Mouse (Mus musculus) heart, embryonic 14.5 days (tissue): Measurements from ENCODE around the gene Scarb1. TPM values are rescaled to one million over a fixed set of nuclear protein-coding genes. Genes with fewer than 3 reads are reported as not detected.
A peak's percentile ranks its signal among the peaks of the same experiment; 100 is the strongest.

Experiments used
- ATAC-seq: fragments of 200-750 bp; cut with Nextera tagmentation; 2 replicates; pipeline ENCODE4 v1.8.0; 2017; ENCODE audit warnings: low read depth, moderate TSS enrichment; ENCODE audit not compliant: insufficient number of reproducible peaks, insufficient read depth, low FRiP score
- H3K27ac ChIP-seq, 2 experiments: fragments of 200-500 bp in 1 of 2; fragments of 300-500 bp in 1 of 2; sonication (generic) in 1 of 2; replicated peaks in 1 of 2; 2 replicates each; pipeline ENCODE4 v1.5.1; 2012 to 2014; ENCODE audit warnings: low read depth in 2 of 2, low read length in 2 of 2, control low read depth in 1 of 2, mild to moderate bottlenecking in 1 of 2, mixed read lengths in 1 of 2; ENCODE audit not compliant: control insufficient read depth in 1 of 2, insufficient read depth in 1 of 2
- H3K27me3 ChIP-seq: fragments of 300-500 bp; sonication (generic); 2 replicates; pipeline ENCODE4 v1.6.1; 2014; ENCODE audit warnings: mild to moderate bottlenecking, low read length, control low read depth; ENCODE audit not compliant: control insufficient read depth, insufficient read depth
- H3K36me3 ChIP-seq: fragments of 300-500 bp; sonication (generic); 2 replicates; pipeline ENCODE4 v1.6.1; 2014; ENCODE audit warnings: mild to moderate bottlenecking, control low read depth, low read length, mixed read lengths; ENCODE audit not compliant: control insufficient read depth, insufficient read depth
- H3K4me1 ChIP-seq, 2 experiments: fragments of 200-500 bp in 1 of 2; fragments of 300-500 bp in 1 of 2; sonication (generic) in 1 of 2; 2 replicates each; pipeline ENCODE4 v1.6.1; 2012 to 2014; ENCODE audit warnings: low read length in 2 of 2, control low read depth in 1 of 2, mixed read lengths in 1 of 2; ENCODE audit not compliant: control insufficient read depth in 2 of 2, insufficient read depth in 2 of 2
- H3K4me2 ChIP-seq: fragments of 300-500 bp; sonication (generic); 2 replicates; pipeline ENCODE4 v1.6.1; 2014; ENCODE audit warnings: mild to moderate bottlenecking, low read length
- H3K4me3 ChIP-seq, 2 experiments: fragments of 200-500 bp in 1 of 2; fragments of 300-500 bp in 1 of 2; sonication (generic) in 1 of 2; 2 replicates each; pipeline ENCODE4 v1.5.1; 2012 to 2014; ENCODE audit warnings: low read length in 2 of 2, mild to moderate bottlenecking in 2 of 2, control low read depth in 1 of 2, low read depth in 1 of 2, moderate library complexity in 1 of 2; ENCODE audit not compliant: control insufficient read depth in 1 of 2, insufficient read depth in 1 of 2
- H3K9ac ChIP-seq: fragments of 300-500 bp; sonication (generic); 2 replicates; pipeline ENCODE4 v1.6.1; 2014; ENCODE audit warnings: mild to moderate bottlenecking, low read length
- H3K9me3 ChIP-seq: fragments of 300-500 bp; sonication (generic); 2 replicates; pipeline ENCODE4 v1.6.1; 2016; ENCODE audit warnings: low read length, control low read depth; ENCODE audit not compliant: control insufficient read depth
- WGBS: fragments of 180-500 bp; shearing (Covaris S2); extraction: QIAGEN DNeasy Blood & Tissue Kit; methylation state at CpG from one replicate; pipeline ENCODE4 v1.1.7; 2014; 5-methylcytosine and 5-hydroxymethylcytosine counted together
- polyA plus RNA-seq: library from polyadenylated mRNA; unstranded; fragments of >200 nt; fragmentation: Nextera tagmentation; extraction: Ambion mirVana; gene quantifications from 2 replicates; pipeline ENCODE4 v1.2.1, GENCODE M21; 2014

The Scarb1 gene
- polyA plus RNA-seq, 1 experiment from 2014 or later, result 61.6 TPM

DNA sequence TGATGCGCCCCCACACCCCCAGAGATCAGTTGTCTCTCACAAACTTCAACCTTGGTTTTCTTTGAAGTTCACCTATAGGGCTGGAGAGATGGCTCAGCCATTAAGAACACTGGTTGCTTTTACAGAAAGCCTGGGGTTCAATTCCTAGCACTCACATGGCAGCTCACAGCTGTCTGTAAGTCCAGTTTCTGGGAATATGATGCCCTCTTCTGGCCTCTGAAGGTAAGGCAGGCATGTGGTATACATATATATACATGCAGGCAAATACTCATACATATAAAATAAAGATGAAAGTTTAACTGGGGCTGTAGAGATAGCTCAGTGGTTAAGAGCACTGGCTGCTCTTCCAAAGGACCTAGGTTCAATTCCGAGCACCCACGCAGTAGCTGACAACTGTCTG lies 105.5 kb downstream of the Scarb1 start:
- Histone ChIP-seq H3K4me3 (no peak overlapping the region), H3K4me1 (peaks cover 8 to 12% of the 10 kb centered on the region in 2 experiments), H3K9me3 (0 out of 2 replicates have a peak, but pooled peaks cover 3% of the 10 kb centered on the region), H3K27me3 (no peaks in the 10 kb centered on the region), H3K36me3 (no peaks in the 10 kb centered on the region), H3K27ac (no peak overlapping the region), H3K4me2 (no peak overlapping the region), H3K9ac (no peak overlapping the region)
- no peak for ATAC-seq
- 89% methylated on average over 3 of the region's 3 CpGs for WGBS

DNA sequence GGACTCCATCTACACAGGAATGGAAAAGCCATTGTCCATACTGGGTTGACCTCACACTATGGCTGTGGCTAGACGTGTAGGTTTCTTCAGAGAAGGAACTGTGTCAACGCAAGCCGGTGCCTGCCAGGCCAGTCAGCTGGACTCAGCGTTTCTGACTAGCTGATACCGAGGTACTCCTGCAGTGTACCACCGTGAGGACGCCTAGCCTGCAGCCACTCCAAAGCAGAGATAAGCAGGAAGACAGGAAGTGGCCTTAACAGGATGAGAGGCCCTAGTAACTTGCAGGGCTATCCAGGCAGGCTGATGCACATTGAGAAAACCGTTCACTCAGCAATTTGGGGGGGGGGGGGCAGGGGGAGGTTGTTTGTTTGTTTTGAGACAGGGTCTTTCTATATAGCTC lies 106.5 kb downstream of the Scarb1 start:
- under 1% methylated on average over 8 of the region's 8 CpGs for WGBS
- H3K9ac ChIP-seq, result no peak overlapping the region
- H3K36me3 ChIP-seq, result no peaks in the 10 kb centered on the region
- ATAC-seq, result peak; percentile 62; the same call in 1 of the 2 replicates
- no peak overlapping the region for H3K4me3 ChIP-seq
- H3K27me3 ChIP-seq, result no peaks in the 10 kb centered on the region
- H3K27ac ChIP-seq, result 0 out of 4 replicates have a peak overlapping the region, but pooled peaks of 1 of the 2 experiments have one; percentile 26
- H3K4me1 ChIP-seq, result peaks cover 8 to 12% of the 10 kb centered on the region in 2 experiments
- H3K4me2 ChIP-seq, result no peak overlapping the region
- H3K9me3 ChIP-seq, result 0 out of 2 replicates have a peak, but pooled peaks cover 3% of the 10 kb centered on the region

DNA sequence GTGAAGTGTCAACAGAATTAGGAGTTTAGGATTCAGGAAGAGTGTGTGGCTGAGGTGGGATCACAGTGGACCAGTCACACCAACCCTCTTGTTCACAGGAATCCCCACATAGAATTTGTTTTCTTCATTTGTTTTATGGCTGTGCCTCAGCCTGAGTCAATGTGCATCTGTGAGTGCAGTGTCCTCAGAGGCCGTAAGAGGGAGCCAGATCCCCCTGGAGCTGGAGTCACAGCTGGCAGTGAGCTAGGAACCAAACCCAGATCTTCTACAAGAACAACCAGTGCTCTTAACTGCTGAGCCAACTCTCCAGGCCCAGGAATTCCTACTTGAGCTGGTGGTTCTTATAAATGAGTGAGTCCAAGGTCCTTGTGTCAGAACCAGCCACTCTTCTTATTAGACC lies 107.4 kb downstream of the Scarb1 start:
- WGBS, result 95% methylated on average over 1 of the region's 1 CpGs
- Histone ChIP-seq H3K9ac (no peak overlapping the region), H3K9me3 (0 out of 2 replicates have a peak, but pooled peaks cover 3% of the 10 kb centered on the region), H3K27ac (no peak overlapping the region), H3K4me1 (peaks cover 8 to 12% of the 10 kb centered on the region in 2 experiments), H3K4me3 (no peak overlapping the region), H3K4me2 (no peak overlapping the region), H3K27me3 (no peaks in the 10 kb centered on the region), H3K36me3 (no peaks in the 10 kb centered on the region)
- no peak for ATAC-seq

DNA sequence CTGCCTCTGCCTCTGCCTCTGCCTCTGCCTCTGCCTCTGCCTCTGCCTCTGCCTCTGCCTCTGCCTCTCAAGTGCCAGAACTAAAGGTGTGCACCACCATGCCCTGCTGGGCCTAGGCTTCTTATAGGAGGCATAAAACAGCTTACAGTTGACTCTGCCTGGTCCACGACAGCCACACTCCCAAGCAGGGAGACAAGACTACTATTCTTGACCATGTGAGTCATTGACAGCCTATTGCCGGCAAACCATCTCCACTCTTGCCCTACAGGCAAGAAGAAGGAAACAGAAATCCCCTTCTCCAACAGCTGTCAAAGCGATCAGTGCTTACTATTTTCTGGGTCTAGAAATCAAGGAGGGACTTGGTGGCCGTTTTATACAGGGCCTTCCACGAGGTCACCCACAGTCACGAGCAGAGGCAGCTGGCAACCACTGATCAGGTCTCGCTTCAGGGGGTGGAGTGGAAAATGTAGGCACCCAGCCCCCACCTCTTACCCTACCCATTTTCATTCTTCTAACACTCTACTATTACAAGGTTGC lies 108.4 kb downstream of the Scarb1 start:
- Histone ChIP-seq H3K9ac (no peak overlapping the region), H3K4me3 (no peak overlapping the region), H3K36me3 (no peaks in the 10 kb centered on the region), H3K9me3 (peaks cover 9% of the 10 kb centered on the region; the same call in 1 of the 2 replicates), H3K4me1 (peaks cover 8% of the 10 kb centered on the region in 2 experiments), H3K4me2 (no peak overlapping the region), H3K27me3 (no peaks in the 10 kb centered on the region), H3K27ac (no peak overlapping the region)
- no peak for ATAC-seq
- WGBS, result 68% methylated on average over 7 of the region's 7 CpGs

DNA sequence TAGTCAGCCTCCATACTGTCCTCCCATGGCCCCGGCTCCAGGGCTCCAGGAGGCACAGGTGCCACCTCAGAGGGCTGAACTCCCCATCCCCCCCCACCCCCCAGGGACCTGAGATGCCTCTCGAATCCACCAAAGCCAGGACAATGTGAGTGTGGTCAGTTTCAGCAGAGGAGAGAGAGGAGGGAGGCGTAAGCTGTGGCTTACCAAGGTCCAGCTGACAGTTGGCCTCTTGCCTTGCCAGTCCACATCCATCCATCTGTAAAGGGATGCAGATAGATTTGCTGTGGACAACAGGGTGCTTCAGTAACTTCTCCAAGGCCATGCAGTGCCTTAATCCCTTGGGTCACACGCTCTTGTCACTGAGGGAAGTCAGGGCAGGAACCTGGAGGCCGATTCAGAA lies 110.4 kb downstream of the Scarb1 start:
- Histone ChIP-seq H3K4me3 (no peak overlapping the region), H3K36me3 (no peaks in the 10 kb centered on the region), H3K27ac (no peak overlapping the region), H3K27me3 (no peaks in the 10 kb centered on the region), H3K4me2 (no peak overlapping the region), H3K9me3 (peaks cover 10% of the 10 kb centered on the region; the same call in 1 of the 2 replicates), H3K4me1 (peaks cover 8% of the 10 kb centered on the region in 2 experiments), H3K9ac (no peak overlapping the region)
- WGBS, result 77% methylated on average over 5 of the region's 5 CpGs
- ATAC-seq, result no peak

DNA sequence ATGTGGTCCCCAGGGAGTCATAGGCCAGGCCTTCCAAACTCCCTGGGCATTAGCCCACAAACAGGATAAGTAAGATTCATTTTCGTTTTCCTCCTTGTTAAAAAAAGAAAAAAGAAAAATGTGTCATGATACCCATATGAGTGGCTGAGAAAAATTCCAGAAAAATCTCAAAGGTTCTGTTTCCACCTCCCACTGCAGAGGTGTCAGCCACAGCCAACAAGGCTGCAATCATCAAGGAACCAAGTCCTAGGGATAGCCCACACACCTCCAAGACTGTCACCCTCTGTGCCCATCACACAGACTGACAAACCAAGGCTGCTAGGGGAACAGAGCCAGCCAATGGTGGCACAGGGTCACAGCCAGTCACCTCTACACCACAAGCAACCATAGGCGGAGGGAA lies 111.8 kb downstream of the Scarb1 start:
- H3K4me2 ChIP-seq, result no peak overlapping the region
- WGBS, result 75% methylated on average over 2 of the region's 2 CpGs

DNA sequence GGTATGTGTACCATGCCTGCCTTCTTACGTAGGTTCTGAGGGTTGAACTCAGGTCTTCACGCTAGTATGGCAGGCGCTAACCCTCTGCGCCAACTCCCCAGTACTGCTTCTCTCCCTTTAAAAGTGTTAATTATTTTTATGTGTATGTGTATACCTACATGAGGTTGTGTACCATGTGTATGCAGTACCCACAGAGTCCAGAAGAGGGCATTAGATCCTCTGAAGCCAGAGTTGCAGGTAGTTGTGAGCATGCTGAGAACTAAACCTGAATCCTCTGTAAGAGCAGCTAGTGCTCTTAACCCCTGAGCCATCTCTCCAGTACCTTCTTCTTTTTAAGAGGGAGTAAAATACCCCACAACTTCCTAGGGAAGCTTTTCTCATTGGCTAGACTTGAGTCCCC lies 113.2 kb downstream of the Scarb1 start:
- ATAC-seq, result no peak
- Histone ChIP-seq H3K9ac (no peak overlapping the region), H3K27me3 (no peaks in the 10 kb centered on the region), H3K27ac (no peak overlapping the region), H3K4me3 (no peak overlapping the region), H3K9me3 (peaks cover 7% of the 10 kb centered on the region; the same call in 1 of the 2 replicates), H3K4me1 (peaks cover 2 to 3% of the 10 kb centered on the region in 2 experiments; a peak in 3 of 4 replicates), H3K36me3 (no peaks in the 10 kb centered on the region), H3K4me2 (no peak overlapping the region)
- 94% methylated on average over 4 of the region's 4 CpGs for WGBS

More for the DNA sequence above, 111.8 kb downstream of the Scarb1 start:
- Histone ChIP-seq H3K4me1 (peaks cover under 1 to 1% of the 10 kb centered on the region in 2 experiments; a peak in 3 of 4 replicates), H3K27me3 (no peaks in the 10 kb centered on the region), H3K9me3 (peaks cover 7% of the 10 kb centered on the region; the same call in 1 of the 2 replicates), H3K36me3 (no peaks in the 10 kb centered on the region), H3K9ac (no peak overlapping the region), H3K4me3 (no peak overlapping the region), H3K27ac (no peak overlapping the region)
- no peak for ATAC-seq
